Mouse (Mus musculus) hindbrain, embryonic 13.5 days (tissue): ENCODE measurements around the gene Rab21. TPM values are rescaled to one million over a fixed set of nuclear protein-coding genes. Genes with fewer than 3 reads are reported as not detected.
"Not testable (repeated sequence)": the region's sequence is repeated elsewhere in the genome, so short reads cannot be mapped to it uniquely, and the experiment has no call there.

Experiments
- ATAC-seq: fragments of 200-750 bp; cut with Nextera tagmentation; 2 replicates; pipeline ENCODE4 v1.8.0; 2017; ENCODE audit warnings: moderate TSS enrichment; ENCODE audit not compliant: low FRiP score
- H3K27ac ChIP-seq: fragments of 300-500 bp; sonication (generic); 2 replicates; pipeline ENCODE4 v1.5.1; 2015; ENCODE audit warnings: inconsistent platforms, mild to moderate bottlenecking, moderate library complexity
- H3K27me3 ChIP-seq: fragments of 300-500 bp; sonication (generic); 2 replicates; pipeline ENCODE4 v1.6.1; 2015; ENCODE audit warnings: mild to moderate bottlenecking, inconsistent platforms
- H3K36me3 ChIP-seq: fragments of 300-500 bp; sonication (generic); 2 replicates; pipeline ENCODE4 v1.6.1; 2015; ENCODE audit warnings: mild to moderate bottlenecking, inconsistent platforms
- H3K4me1 ChIP-seq: fragments of 300-500 bp; sonication (generic); replicated peaks from 2 replicates; pipeline ENCODE4 v1.6.1; 2015; ENCODE audit warnings: inconsistent platforms
- H3K4me2 ChIP-seq: fragments of 300-500 bp; sonication (generic); 2 replicates; pipeline ENCODE4 v1.6.1; 2015; ENCODE audit warnings: inconsistent platforms, mild to moderate bottlenecking, moderate library complexity
- H3K4me3 ChIP-seq: fragments of 300-500 bp; sonication (generic); 2 replicates; pipeline ENCODE4 v1.5.1; 2015; ENCODE audit warnings: mild to moderate bottlenecking, inconsistent platforms
- H3K9ac ChIP-seq: fragments of 300-500 bp; sonication (generic); 2 replicates; pipeline ENCODE4 v1.6.1; 2015; ENCODE audit warnings: mild to moderate bottlenecking, inconsistent platforms
- H3K9me3 ChIP-seq: fragments of 300-500 bp; sonication (generic); 2 replicates; pipeline ENCODE4 v1.6.1; 2016; ENCODE audit warnings: inconsistent platforms
- WGBS: fragments of 180-500 bp; shearing (Covaris S2); methylation state at CpG from one replicate; pipeline ENCODE4 v1.1.7; 2015; 5-methylcytosine and 5-hydroxymethylcytosine counted together
- polyA plus RNA-seq: library from polyadenylated mRNA; unstranded; fragments of >200 nt; fragmentation: Nextera tagmentation; extraction: Ambion mirVana; gene quantifications from 2 replicates; pipeline ENCODE4 v1.2.1, GENCODE M21; 2015

The Rab21 gene
- polyA plus RNA-seq, 1 experiment from 2014 or later, result 7.8 TPM

DNA sequence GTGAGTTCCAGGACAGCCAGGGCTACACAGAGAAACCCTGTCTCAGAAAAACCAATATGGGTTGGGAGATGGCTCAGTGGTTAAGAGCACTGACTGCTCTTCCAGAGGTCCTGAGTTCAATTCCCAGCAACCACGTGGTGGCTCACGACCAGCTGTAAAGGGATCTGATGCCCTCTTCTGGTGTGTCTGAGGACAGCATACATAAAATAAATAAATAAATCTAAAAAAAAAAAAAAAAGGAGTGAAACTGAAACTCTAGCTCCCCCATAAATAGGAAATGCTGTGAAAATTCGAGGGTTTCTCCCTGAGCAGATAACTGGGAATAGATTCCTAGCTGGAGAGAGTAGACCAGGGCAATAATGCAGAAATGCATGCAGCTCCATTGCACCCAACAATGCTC is 3.0 kb upstream of the Rab21 start:
- not testable (repeated sequence) for H3K4me2 ChIP-seq, H3K27ac ChIP-seq, ATAC-seq, H3K4me3 ChIP-seq, H3K36me3 ChIP-seq, H3K9me3 ChIP-seq, H3K9ac ChIP-seq, H3K27me3 ChIP-seq
- WGBS, result 68% methylated on average over 3 of the region's 3 CpGs
- peaks cover 14% of the 10 kb centered on the region for H3K4me1 ChIP-seq

DNA sequence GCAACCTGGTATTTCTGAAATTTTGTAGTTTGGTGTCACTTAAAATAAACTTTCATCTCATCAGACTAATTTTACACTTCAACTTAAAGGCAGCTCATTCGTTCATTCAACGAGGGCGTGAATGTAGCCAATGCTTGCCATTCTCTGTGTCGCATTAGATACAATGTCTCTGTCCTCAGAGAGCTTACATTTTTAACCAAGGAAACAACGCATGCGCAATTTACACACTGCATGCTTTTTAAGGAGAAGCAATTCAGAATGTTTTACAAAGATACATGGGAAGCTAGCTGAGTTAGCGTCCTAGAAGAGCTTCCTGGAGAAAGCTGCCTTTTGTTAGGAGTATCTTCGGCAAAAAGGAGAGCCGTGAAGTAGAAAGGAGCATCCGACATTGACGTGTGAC is 919 bp upstream of the Rab21 start:
- Histone ChIP-seq H3K27ac (peak overlapping the region; percentile 97), H3K4me3 (peak overlapping the region; percentile 95), H3K9ac (no peak overlapping the region; the same call in 1 of the 2 replicates), H3K9me3 (no peaks in the 10 kb centered on the region), H3K4me1 (peaks cover 33% of the 10 kb centered on the region), H3K27me3 (no peaks in the 10 kb centered on the region), H3K4me2 (peak overlapping the region; percentile 63), H3K36me3 (no peaks in the 10 kb centered on the region)
- WGBS, result 55% methylated on average over 11 of the region's 11 CpGs
- ATAC-seq, result no peak

DNA sequence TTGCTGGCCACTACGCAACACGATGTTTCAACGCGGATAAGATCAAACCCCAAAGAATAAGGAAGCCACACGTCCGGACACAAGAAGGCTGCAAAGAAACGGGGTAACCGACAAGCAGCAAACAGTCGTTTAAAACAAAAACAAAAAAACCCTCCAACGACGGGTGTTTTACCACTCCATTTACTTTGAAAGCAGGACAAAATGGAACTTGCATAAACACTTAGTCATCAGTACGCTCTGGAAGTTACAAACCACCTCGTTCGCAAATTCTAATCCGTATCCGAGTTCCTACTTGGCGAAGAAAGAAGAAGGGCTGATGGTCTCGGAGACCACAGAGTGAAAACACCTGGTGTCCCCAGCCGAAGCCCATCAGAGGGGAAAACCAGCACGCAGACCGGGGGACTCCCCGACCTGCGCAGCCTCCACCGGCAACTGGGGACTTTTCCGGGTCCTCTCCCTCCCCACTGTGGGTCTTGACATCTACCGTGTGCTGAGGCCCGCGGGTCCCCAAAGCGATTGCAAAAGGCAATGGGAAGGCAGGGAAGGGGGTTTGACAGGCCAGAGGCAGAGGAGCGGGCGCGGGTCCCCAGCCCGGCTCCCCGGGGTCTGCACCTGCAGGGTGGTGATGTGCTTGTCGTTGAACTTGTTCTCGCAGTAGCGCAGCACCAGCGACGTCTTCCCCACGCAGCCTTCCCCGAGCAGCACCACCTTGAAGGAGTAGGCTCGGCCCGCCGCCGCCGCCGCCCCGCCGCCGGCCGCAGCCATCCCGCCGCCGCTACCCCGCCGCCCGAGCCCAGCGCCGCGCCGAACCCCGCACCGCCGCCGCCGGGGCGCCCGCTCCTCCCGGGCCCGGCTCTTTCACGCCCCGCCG is 577 bp downstream of the Rab21 start:
- Histone ChIP-seq H3K4me3 (peak overlapping the region; percentile 95), H3K4me2 (peak overlapping the region; percentile 69), H3K9ac (peak overlapping the region; percentile 93), H3K9me3 (no peaks in the 10 kb centered on the region), H3K4me1 (peaks cover 42% of the 10 kb centered on the region), H3K27me3 (no peaks in the 10 kb centered on the region), H3K27ac (peak overlapping the region; percentile 97), H3K36me3 (no peaks in the 10 kb centered on the region)
- ATAC-seq, result peak; percentile 70
- WGBS, result 2% methylated on average over 58 of the region's 73 CpGs

DNA sequence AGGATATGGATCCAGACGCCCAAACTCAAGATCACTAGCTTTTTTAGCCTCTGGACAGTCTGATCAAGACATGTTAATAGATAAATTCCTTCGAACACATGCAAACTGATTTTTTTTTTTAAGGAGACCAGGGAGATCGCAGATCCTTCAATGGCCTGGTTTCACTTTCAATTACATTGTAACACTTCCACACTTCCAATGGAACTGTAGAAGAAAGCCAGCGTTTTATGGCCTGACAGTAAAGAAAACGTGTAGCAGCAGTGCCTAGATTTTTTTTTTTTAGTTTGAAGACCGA is 1.2 kb downstream of the Rab21 start:
- H3K27me3 ChIP-seq, result no peaks in the 10 kb centered on the region
- H3K4me3 ChIP-seq, result peak overlapping the region; percentile 95
- 28% methylated on average over 6 of the region's 6 CpGs for WGBS
- H3K4me1 ChIP-seq, result peaks cover 43% of the 10 kb centered on the region
- peak overlapping the region; percentile 69 for H3K4me2 ChIP-seq
- no peak overlapping the region for H3K27ac ChIP-seq
- H3K9me3 ChIP-seq, result no peaks in the 10 kb centered on the region
- H3K36me3 ChIP-seq, result no peaks in the 10 kb centered on the region
- peak overlapping the region; percentile 93 for H3K9ac ChIP-seq
- no peak for ATAC-seq

DNA sequence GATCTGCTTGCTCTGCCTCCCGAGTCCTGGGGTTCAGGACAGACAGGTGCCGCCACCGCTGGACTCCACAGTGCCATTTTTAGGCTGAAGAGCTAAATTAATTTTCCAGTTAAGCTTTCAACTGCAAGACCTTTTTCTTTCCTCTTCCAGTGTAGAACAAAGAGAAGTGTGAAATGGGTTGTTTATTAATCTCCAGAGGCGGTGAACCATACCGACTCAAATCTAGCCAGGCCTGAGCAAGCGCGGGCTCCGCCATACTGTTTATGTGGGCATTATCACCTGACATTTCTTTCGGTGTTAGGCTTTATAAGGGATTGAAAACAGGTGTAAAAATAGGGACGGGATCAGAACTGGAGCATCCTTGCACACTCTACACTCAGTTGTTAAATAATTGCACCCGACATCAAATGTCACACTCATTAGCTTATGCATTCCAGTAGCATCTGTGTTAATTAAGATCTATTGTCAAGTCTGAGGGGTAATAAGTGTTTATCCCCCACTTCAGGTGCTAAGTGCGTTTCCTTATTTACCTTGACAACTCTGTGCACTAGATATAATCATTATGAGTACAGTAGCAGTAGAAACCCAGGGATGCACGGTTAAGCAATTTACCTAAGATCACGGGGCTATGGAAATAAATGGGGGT is 1.6 kb downstream of the Rab21 start:
- H3K4me2 ChIP-seq, result peak overlapping the region; percentile 69
- 63% methylated on average over 14 of the region's 14 CpGs for WGBS
- H3K9me3 ChIP-seq, result no peaks in the 10 kb centered on the region
- no peaks in the 10 kb centered on the region for H3K36me3 ChIP-seq
- no peaks in the 10 kb centered on the region for H3K27me3 ChIP-seq
- no peak overlapping the region for H3K27ac ChIP-seq
- H3K4me1 ChIP-seq, result peaks cover 45% of the 10 kb centered on the region
- H3K9ac ChIP-seq, result peak overlapping the region; percentile 93
- H3K4me3 ChIP-seq, result peak overlapping the region; percentile 95
- no peak for ATAC-seq

DNA sequence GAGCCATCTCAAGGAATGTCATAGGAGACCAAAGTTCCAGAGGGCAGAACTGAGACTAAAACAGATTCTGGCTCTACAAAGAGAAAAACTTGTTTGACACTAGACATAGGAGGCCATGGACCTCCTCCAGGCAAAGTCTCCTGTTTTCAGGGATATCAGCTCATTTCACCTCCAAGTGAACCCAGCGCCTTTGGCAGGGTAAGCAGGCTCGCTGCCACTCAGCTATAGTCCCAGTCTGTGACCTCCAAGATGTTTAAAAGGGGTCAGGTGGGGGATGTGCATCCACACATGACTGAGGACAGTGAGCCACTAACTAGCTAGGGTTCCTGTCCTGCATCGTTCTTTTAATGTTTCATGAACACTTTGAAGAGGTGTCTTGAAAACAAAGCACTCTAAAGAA is 2.7 kb downstream of the Rab21 start:
- ATAC-seq, result no peak
- Histone ChIP-seq H3K4me2 (peak overlapping the region; percentile 69), H3K4me3 (0 out of 2 replicates have a peak overlapping the region, but pooled peaks have one; percentile 2), H3K27ac (no peak overlapping the region), H3K36me3 (no peaks in the 10 kb centered on the region), H3K9ac (0 out of 2 replicates have a peak overlapping the region, but pooled peaks have one; percentile 93), H3K9me3 (no peaks in the 10 kb centered on the region), H3K4me1 (peaks cover 45% of the 10 kb centered on the region), H3K27me3 (no peaks in the 10 kb centered on the region)
- WGBS, result 67% methylated on average over 3 of the region's 3 CpGs

DNA sequence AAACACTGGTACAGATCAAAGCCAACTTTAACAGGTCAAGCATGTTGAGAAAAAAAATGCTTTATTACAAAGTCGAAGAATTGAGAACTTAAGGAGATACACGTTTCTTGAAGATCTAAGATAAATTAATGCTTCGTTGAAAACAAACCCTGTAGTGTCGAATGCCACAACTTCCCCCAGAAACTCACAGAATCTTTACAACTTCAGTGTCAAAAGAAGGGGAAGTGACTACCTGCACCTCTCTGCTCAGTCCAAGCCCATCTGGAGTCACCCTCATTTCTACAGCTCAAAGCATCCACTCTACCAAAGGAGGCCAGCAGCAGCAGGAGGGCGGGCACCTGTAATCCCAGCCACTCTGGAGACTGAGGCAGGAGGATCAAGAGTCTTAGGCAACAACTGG is 3.2 kb downstream of the Rab21 start:
- H3K27me3 ChIP-seq, result no peaks in the 10 kb centered on the region
- no peak overlapping the region for H3K27ac ChIP-seq
- no peak for ATAC-seq
- no peak overlapping the region for H3K4me3 ChIP-seq
- no peaks in the 10 kb centered on the region for H3K36me3 ChIP-seq
- H3K4me2 ChIP-seq, result peak overlapping the region; percentile 69; the same call in 1 of the 2 replicates
- peaks cover 45% of the 10 kb centered on the region for H3K4me1 ChIP-seq
- no peak overlapping the region for H3K9ac ChIP-seq
- no peaks in the 10 kb centered on the region for H3K9me3 ChIP-seq
- WGBS, result 95% methylated on average over 5 of the region's 5 CpGs

DNA sequence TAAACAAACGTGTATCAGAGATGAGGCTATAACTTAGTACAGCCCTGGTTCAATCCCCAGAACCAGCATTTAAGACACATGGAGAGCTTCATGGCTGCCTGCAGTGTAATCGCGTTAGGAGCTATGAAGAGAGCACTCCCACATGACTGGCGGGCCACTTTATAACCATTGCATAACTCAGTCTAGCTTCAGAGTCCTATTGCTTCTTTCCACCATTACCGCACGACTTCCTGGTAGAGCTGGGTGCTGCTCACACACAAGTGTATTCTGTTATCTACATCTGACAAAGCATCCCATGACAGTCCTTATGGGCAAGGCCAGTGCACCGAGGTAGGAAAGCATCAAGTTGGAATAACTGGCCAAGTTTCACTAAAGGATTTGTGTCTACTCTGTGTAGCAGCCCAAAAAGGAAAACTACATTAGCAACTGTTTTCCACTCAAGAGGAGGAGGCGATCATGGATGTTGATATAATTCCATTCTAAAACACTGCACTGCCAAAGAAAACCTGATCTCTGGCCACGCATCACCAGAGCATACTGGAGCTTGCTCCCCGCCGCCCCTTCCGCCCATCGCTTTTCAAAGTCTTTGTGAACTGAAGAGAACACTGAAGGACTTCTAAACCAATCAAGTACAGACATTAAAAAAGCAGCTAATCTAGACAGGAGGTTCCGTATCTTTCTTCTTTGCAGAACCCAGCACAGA is 4.0 kb downstream of the Rab21 start:
- no peak for ATAC-seq
- H3K36me3 ChIP-seq, result no peaks in the 10 kb centered on the region
- no peak overlapping the region for H3K9ac ChIP-seq
- WGBS, result 88% methylated on average over 14 of the region's 14 CpGs
- no peak overlapping the region for H3K27ac ChIP-seq
- no peak overlapping the region for H3K4me2 ChIP-seq
- H3K4me1 ChIP-seq, result peaks cover 43% of the 10 kb centered on the region
- no peaks in the 10 kb centered on the region for H3K27me3 ChIP-seq
- no peak overlapping the region for H3K4me3 ChIP-seq
- H3K9me3 ChIP-seq, result no peaks in the 10 kb centered on the region

DNA sequence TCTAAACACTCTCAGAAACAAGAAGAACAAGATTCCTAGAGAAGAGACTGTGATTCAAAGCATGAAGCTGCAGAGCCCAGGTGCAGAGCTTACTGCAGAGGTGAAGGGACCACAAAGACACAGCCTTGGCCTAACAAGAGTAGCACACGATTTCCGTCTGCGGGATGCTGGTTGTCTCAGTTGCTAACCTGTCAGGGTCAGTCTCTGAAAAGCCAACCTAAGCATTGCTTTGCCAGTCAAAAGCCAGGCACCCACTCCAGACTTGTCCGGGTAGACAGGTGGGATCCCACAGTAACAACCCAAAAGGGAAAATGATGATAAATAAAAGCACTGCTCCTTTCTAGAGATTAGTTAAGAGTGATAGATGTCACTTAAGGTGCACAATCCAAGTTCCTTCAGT is 6.2 kb downstream of the Rab21 start:
- no peak overlapping the region for H3K4me2 ChIP-seq
- no peaks in the 10 kb centered on the region for H3K9me3 ChIP-seq
- no peak for ATAC-seq
- no peak overlapping the region for H3K9ac ChIP-seq
- no peaks in the 10 kb centered on the region for H3K27me3 ChIP-seq
- no peak overlapping the region for H3K27ac ChIP-seq
- H3K4me1 ChIP-seq, result peaks cover 39% of the 10 kb centered on the region
- peaks cover 1% of the 10 kb centered on the region for H3K36me3 ChIP-seq
- whole genome bisulfite sequencing, result 95% methylated on average over 4 of the region's 4 CpGs
- H3K4me3 ChIP-seq, result no peak overlapping the region

DNA sequence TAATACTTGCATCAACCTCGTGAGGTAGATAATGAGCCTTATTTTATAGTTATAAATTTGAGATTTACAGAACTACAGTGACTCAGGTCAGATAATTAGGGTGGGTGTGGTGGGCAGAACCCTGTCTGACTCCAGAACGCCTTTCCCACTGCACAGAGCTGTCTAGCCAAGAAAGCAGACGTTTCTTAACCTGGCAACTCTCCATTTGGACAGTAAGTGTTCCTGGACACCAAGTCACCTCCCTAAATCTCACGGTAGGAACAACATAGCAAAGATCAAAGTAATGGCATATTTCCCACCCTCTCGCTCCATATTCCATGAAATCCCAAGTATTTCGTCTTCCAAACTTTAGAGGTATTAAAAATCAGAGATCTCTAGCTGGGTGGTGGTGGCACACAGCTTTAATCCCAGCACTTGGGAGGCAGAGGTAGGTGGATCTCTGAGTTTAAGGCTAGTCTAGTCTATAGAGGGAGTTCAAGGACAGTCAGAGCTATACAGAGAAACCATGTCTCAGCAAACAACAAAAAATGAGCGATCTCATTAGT is 8.0 kb downstream of the Rab21 start:
- WGBS, result 94% methylated on average over 7 of the region's 7 CpGs
- Histone ChIP-seq H3K9ac (no peak overlapping the region), H3K27ac (no peak overlapping the region), H3K4me1 (peaks cover 21% of the 10 kb centered on the region), H3K27me3 (no peaks in the 10 kb centered on the region), H3K4me2 (no peak overlapping the region), H3K4me3 (no peak overlapping the region), H3K36me3 (peaks cover 8% of the 10 kb centered on the region), H3K9me3 (no peaks in the 10 kb centered on the region)
- no peak for ATAC-seq

DNA sequence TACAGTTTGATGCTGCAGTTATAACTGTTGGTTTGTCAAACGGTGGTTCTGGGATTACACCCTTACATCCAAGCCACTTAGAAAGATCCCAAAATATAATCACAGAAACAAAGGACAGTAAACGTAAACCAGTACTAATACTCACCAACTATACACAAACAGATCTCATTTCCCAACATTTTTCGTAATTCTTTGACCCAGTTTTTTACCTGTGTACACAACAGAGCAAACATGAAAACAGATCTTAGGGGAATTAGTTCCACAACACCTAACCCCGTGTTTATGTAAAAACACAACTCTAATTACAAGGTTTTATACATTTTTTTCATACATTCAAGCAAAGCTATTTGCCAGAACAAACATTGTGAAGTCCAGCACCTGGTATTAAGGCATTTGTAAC is 16.7 kb downstream of the Rab21 start:
- 92% methylated on average over 4 of the region's 4 CpGs for WGBS
- H3K27ac ChIP-seq, result no peak overlapping the region
- no peaks in the 10 kb centered on the region for H3K27me3 ChIP-seq
- no peak overlapping the region for H3K4me3 ChIP-seq
- no peak for ATAC-seq
- peaks cover 68% of the 10 kb centered on the region for H3K36me3 ChIP-seq
- no peaks in the 10 kb centered on the region for H3K9me3 ChIP-seq
- H3K4me1 ChIP-seq, result no peaks in the 10 kb centered on the region
- H3K4me2 ChIP-seq, result no peak overlapping the region
- no peak overlapping the region for H3K9ac ChIP-seq

DNA sequence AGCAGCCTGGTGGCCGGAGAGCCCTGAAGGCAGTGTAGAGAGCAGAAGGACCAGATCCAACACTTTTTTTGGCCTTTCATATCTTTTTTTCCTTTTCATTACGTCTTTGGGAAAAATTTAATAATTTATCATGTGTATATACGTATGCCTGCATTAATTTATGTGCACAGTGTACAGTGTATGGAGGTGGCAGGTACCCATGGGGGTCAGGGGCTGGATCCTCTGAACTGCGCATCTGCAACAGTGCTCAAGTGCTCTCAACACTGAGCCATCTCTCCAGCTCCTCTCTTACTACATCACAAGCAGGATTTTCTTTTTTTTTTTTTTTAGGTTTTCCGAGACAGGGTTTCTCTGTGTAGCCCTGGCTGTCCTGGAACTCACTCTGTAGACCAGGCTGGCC is 17.8 kb downstream of the Rab21 start:
- Histone ChIP-seq H3K4me1 (no peaks in the 10 kb centered on the region), H3K27ac (no peak overlapping the region), H3K9me3 (no peaks in the 10 kb centered on the region), H3K36me3 (peaks cover 77% of the 10 kb centered on the region), H3K4me3 (no peak overlapping the region), H3K9ac (no peak overlapping the region), H3K4me2 (no peak overlapping the region), H3K27me3 (no peaks in the 10 kb centered on the region)
- no peak for ATAC-seq
- WGBS, result 97% methylated on average over 5 of the region's 5 CpGs
